Mouse (Mus musculus) urinary bladder, postnatal 10 days (tissue): ENCODE results near the gene Adad2.

Source experiments
- DNase-seq: peaks from one replicate; pipeline ENCODE4 v3.0.0; 2022; ENCODE audit warnings: low spot score

Adad2 gene

DNA sequence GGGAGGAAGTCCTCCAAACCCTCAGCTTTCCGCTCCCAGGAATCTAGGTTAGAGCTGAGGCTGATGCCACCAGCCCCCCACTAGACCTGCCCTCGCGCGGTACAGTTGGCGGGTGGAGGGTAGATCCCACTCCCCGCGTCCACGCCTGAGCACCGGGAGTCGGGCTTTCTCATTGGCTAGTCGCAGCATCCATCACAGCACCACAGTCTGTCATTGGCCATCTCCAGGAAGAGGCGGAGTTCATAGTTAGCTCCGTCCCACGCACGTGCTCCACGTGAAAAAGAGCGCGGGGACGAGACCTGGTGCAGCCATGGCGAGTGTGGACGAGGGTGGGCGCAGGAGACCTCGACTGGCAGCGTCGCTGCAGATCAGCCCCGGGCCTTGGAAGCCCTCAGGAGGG, at the start of gene Adad2:
Adad2 (plus strand) TSS at position 277 of the 400 bp plus-strand sequence.
- no peak for DNase-seq

DNA sequence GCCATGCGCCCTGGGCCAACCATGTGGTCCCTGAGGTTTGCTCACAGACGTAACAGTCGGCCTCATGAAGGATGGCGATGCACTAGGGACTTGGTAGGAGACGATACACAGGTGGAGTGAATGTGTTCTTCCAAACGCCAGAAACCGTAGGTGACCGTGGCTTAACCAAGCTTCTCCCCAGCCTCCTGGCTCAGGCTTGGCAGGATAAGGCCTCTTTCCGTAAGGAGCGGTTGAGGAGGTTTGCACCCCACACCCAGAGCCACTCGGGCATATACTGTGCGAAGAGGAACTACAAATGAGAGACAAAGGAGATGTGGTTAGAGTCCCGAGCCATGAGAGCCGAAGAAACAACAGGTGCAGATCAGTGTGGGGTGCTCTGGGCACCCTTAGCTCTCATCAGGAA, 48.7 kb upstream of the Adad2 start:
- DNase-seq, result no peak

DNA sequence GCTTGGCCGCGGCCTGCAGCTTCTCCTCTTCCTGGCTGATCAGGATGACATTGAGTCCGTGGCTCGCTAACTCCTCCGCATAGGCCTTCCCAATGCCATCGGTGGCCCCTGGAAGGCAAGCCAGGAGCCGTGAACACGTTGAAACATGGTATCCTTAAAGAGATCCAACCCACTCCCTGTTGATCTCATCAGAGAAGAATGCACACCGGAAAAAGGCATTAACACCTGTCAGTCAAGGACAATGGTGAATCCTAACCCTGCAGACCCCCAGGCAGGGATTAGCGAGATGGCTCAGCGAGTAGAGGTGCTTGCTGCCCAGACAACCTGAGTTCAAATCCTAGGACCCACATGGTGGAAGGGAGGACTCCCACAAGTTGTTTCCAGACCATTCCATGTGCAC, 46.2 kb upstream of the Adad2 start:
- DNase-seq, result no peak

DNA sequence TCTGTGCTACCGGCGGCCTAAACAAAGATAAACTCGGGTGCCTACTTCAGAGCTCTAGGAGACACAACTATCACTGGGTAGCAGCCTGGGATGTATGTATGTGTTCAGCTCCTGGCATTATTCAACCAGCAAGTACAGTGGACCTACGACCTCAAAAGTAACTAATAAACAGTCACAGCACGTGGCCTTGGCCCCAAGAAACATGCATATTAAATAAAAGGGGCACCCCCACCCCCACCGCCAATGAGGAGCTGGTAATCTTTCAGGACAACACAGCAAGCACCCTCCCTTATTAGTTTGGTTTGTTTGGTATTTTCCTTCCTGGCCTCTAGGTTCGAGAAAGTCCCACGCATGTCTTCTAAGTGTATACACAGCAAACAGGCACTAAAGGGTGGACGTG, 44.3 kb upstream of the Adad2 start:
- DNase-seq, result no peak

DNA sequence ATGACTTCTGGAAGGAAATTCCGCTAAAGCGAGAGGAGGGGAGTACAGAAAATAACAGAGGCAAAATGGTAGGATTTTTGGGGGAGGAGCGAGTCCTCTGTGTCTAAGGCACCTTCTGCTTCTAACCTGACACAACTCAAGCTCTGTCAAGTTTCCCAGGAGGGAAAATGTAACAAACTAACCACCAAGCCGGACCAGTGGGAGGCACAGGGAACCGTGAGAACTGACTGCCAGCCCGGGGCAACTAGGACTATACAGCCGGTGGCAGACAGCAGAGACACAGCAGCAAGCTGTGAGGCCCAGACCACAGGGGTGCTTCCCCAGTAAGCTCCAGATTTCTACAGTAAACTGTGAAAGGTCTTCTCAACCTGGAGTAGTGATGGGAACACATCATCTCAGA, 43.6 kb upstream of the Adad2 start:
- DNase-seq, result no peak

DNA sequence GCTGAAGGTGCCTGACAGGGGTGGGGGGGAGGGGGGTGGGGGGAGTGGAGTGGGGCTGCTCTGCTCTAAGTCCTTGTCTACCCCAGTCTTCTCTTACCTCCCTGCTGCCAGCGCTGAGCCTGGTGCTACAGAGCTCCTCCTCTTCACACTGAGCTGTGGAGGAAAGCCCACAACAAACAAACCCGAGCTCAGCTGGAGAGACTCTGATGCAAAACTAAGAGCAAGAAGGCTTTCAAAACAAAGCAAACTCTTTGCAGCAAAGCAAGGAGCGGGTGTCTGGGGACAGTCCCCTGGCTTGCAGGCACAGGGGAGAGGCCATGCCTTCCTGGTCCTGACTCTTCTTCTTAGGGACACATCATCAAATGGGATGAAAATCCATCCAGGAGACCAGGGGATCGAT, 42.7 kb upstream of the Adad2 start:
- DNase-seq, result no peak

DNA sequence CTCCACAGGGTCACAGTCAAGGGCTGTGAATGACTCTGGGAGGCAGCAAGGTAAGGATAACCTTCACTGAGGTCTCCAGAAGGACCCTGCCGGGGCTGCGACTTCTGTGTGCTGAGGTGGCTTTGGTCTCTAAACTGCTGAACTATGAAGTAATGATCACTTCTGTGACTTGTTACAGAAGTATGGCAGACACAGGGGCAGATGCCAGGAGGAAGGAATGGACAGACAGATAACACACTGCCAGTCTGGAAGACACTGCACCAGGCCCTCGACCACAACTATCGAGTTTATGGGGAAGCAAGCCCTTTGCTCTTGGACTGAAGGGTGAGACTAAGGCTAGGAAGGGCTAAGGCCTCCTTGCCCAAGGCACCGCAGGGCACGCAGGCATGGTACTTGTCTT, 41.4 kb upstream of the Adad2 start:
- DNase-seq, result no peak

DNA sequence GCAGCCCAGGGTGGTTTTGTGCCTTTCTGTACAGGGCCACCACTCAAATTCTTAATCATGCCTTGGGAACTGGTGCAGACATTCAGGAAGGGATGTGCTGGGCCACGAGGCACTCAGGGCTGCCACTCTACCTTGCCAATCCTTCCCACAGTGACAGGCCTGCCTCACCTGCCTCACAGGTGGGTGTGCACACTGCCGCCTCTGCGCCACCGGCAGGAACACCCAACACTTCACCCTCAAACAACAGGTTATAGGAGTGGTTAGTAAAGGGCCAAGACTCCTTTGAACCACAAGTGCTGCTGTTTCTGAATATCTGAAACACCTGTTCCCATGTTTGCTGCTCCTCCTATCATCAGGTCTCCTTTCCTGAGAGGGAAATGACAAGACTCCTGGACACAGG, 40.1 kb upstream of the Adad2 start:
- DNase-seq, result no peak

DNA sequence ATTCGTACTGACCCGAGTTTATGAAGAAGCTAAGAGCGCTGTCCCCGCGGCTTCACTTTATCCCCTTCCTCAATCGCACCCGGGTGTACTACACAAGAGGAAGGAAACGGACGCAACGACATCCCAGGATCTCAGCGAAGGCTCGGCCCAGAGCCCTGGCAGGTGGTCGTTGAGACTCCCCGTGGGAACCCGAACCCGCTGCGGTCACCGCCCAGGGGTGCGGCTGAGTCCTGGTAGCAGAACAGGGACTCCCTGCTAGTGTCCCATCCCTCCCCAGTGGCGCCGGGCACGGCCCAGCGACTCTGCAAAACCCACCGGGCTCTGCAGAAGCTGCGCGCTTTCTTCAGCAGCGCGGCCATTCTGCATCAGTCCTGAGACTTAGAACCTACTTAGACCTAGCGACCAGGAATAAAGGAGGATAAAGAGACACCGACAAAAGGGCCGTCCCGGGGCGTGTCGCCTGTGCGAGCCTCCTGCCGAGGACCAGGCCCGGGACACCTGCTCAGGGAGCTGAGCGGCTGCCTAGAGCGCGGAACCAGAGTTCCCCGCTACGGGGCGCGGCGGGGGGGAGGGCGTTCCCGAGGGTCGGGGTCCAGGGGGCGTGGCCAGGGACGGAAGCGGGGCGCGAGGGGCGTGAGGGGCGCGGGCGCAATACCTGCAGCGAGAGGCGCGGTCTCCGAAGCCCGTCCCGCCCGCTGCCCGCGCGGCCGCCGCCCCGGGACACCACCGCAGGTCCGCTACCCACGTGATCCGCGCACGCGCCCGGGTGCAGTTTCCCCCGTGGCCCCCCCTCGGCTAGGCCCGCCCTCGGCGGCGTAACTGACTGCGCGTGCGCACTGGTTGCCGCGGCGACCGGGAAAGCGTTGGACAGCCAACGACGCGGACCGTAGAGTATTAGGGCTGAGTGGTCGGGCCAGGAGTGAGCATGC, 37.8 kb upstream of the Adad2 start, which contains the start of the genes Hsdl1 and Dnaaf1:
Hsdl1 (minus strand) TSS at position 747 of the 929 bp plus-strand sequence.
Dnaaf1 (plus strand) TSS at position 799 of the 929 bp plus-strand sequence.
- DNase-seq, result peak; percentile 85

DNA sequence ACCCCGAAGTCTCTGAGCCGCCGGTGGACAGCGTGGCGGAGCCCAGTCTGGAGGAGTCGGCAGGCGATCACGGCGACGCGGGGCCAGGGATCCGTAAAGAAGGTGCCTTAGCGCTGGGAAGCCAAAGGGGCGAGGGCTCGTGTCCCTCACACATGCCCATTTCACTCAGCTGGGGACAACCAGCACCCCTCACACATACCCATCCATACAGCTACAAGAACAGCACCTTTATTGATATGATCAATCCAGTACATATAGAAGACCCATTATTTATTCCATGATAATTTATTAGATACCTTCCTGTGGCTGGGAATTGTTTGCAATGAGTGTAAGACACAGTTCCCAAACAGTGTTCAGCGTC, 37.2 kb upstream of the Adad2 start:
- DNase-seq, result no peak

DNA sequence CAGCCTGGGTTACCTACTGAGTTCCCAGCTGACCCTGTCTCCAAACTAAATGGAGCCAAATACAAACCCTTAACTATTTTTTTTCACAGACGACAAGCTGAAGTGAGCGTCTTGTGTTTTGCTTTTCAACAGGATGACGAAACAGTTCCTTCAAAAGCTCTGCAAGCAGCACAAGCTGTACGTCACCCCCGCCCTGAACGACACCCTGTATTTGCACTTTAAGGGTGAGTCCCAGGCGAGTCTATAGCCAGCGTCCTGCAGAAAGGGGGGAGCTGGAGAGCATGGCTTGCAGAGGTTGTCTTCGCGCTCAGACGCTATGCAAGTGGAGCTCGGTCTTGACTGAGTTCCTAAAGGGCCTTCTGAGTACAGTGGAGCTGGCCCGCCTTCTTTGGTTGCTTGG, 33.5 kb upstream of the Adad2 start:
- no peak for DNase-seq

DNA sequence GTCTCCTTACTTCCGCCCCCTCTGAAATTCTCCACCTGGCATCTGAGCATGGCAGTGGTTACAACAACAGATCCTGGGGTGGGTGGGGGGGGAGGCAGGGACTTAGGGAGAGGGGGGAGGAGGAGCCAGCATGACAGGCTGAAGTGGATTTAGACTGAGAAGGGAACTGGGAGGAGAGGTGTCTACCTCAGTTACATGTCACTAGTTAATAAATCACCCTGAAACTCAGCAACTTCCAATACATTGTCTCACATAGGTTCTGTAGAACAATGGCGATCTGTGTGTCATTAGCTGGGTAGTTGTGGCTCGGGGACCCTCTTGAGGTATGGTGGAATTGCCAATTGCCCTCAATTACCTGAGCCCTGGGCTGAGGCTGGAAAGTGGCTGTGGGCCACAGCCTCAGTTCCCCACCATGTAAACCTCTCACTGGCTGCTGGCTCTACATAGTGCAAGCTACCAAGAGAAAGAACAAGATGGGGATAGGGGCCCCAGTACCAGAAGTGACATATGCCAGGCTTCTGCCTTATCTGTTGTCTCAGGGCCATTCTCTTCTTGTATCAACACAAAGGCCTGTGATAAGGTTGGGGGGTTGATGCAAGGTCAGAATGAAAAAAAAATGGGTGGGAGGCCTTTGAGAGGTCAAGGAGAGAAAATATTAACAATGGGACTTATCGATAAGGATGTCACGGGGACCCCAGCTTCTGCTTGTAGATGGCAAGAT, 31.9 kb upstream of the Adad2 start:
- DNase-seq, result no peak

DNA sequence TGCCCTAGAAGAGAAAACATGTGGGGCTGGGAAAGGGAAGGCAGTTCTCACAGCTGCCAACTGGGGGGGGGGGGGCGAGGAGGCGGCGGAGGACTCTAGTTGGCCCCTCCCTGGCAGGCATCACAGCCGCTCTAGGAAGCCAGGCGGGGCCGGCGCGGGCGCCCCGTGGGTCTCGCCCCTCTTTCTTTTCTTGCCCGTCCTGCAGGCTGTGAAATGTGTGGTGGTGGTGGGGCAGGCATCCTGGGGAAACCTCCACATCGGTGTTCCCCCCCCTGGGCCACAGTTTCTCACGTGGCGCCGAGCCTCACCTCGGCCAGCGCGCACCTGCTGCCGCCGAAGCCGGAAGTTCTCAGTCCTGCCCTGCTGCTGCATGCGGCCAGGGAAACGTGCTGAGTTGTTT, 26.6 kb upstream of the Adad2 start:
- DNase-seq, result no peak

DNA sequence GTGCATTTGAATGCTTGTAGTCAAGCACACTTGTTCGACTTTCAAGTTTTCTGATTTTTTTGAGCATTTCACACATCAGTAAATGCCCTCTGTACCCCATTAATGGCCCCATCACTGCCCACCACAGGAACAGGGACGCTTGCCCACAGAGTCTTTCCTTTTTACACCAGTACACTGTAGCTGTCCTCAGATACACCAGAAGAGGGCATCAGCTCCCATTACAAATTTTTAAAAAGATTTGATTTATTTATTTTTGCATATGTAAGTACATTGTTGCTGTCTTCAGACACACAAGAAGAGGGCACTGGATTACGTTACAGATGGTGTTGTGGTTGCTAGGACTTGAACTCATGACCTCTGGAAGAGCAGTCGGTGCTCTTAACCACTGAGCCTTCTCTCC, 24.2 kb upstream of the Adad2 start:
- no peak for DNase-seq

DNA sequence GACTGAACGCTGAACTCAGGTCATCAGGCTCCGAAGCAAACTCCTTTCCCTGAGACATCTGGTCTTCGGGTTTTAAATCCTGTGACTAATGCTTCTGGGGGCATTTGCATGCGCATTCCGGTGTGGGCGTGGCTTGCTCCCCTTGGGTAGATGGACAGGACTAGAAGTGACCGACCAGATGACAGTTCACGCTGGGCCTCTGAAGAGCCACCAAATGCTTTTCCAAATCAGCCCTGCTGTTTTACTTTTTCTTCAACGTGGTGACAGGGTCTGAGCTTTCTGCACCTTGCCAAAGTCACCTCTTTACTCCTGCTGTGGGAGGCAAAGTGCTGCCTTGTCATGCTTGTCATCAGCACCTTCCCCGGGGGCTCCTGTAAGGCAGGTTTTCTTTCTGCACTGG, 23.7 kb upstream of the Adad2 start:
- no peak for DNase-seq

DNA sequence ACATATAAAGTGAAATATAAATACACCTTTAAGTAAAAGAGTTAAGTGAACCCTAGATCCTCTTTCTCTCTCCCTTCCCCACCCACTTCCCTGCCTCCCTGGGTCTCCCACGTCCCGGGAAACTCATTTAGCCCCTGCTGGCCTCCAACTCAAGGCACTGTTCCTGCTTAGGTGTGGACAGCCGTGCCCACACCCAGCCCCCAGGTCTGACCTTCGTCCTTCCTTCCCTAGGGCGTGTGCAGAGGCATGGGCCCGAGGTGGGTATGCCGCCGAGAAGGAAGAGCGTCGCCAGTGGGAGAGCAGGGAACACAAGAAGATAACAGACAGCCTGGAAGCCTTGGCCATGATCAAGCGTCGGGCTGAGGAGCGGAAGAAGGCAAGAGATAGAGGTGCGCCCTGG, 22.2 kb upstream of the Adad2 start:
- DNase-seq, result no peak

DNA sequence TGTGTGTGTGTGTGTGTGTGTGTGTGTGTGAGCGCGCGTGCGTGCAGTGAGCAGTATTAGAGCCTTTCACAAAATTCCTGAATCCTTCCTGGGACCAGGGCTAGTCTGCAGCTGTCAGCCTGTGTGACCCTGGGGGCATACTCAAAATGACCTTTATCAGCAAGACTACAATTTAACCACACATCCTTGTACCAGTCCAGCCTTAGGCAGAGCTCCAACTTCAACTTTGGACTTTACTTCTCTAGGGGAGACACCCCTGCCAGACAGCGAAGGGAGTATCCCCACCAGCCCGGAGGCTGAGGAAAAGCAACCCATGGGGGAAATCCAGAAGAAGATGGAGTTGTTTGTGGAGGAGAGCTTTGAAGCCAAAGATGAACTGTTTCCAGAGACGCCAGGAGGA, 21.1 kb upstream of the Adad2 start:
- no peak for DNase-seq

DNA sequence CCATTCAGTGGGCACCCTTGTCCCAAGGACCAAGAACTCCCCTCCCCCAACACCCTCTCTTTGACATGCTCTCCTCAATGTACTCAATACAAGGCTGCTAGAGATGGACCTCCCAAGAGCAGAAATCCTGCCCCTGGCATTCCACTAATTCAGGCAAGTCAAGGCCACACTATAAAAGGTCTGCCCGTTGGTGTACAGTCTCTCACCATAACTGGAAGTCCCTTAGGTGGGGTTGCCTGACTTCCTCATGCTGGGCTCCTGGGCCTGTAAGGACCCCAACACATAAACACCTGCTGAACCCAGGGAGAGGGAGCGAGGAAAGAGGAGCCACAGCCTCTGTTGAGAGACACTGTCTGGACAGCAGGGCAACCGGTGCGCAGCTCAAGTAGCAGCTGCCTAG, 8.8 kb upstream of the Adad2 start:
- DNase-seq, result no peak

DNA sequence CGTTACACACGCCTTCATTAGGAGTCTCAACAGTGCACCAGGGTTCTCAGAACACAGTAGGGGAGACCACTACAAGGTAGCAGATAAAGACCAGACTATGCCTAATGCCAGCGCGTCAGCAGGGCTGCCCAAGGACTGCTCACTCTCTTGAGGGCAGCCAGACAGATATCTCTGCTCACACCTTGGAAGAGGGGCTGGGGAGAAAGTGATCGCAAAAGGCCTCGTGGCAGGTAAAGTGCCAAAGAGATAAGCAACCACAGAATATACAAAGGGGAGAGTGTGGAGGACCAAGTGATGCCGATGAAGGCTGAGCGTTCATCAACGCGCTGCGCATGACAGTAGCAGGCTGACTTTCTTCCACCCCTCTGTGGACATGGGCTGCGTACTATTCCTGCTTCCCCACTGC, 8.1 kb upstream of the Adad2 start:
- no peak for DNase-seq

DNA sequence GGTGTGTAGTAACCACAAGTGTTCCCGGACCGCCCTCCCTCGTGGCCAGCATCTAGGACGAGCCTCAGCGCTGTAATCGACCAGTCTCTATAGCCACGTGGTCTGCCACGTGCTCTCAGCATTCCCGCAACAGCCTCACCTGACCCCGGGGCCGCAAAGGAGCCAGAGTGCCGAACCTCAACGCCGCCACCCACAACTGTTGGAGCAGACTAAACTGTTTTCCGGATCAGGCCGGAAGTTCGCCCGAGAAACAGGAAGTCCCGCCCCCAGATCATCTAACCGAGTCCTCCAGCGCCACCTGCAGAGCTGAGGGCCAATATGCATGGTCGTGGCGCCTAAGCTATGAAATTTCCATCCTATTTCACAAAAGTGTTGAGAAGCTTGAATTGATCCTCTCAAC, 7.6 kb upstream of the Adad2 start, which contains the start of gene Taf1c:
Taf1c (minus strand) TSS at position 227 of the 400 bp plus-strand sequence.
- DNase-seq, result peak; percentile 63

DNA sequence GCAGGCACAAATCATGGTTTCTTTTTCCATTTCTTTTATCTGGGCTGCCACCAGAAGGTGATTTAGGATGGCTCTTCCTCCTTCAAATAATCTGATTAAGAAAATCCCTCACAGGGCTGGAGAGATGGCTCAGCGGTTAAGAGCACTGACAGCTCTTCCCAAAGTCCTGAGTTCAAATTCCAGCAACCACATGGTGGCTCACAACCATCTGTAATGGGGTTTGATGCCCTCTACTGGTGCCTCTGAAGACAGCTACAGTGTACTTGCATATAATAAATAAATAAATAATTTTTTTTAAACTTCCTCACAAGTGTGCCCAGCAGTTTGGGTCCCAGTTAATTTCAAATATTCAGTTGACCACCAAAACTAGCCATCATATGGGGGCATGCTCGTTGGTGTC, 6.3 kb upstream of the Adad2 start:
- no peak for DNase-seq

DNA sequence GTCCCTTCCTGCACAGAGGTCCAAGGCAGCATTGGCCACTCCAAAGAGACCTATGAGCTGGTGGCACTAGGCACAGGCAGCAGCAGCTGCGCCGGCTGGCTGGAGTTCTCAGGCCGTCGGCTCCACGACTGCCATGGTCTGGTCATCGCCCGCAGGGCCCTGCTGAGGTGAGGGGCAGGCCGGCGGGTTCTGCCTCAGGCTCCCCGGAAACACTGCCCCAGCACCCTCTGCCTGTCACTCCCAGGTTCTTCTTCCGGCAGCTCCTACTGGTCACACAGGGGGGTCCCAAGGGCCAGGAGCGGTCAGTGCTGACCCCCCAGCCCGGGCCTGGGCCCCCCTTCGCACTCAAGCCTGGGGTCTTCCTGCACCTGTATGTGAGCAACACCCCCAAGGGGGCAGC, 2.5 kb downstream of the Adad2 start:
- no peak for DNase-seq

DNA sequence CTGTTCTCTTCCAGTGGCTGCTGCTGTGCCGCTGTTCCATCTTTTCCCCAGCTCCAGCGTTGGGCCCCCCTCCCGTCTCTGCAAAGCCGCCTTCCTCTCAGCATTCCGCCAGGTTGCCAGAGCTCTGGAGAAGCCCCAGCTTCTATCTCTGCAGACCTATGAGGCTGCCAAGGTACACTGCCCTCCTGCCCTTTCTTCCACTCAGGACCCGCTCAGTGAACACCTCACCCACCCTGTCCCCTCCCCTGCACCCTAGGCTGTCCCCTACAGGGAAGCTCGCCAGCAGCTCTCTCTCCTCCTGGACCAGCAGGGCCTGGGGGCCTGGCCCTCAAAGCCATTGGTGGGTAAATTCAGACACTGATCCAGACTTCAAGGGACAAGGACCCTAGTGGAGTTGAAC, 3.8 kb downstream of the Adad2 start:
- no peak for DNase-seq
